Mouse (Mus musculus) erythroblast, embryonic 14.5 days (primary cell): ENCODE measurements around the gene Slc15a2.

Source experiments
- GATA1 ChIP-seq: IDR thresholded peaks from 2 replicates; pipeline ENCODE4 v1.6.1; 2012; ENCODE audit warnings: low read length, inconsistent platforms, mixed read lengths
- TAL1 ChIP-seq: IDR thresholded peaks from 3 replicates; pipeline ENCODE4 v1.6.1; 2012; ENCODE audit warnings: low read length, inconsistent platforms, mixed read lengths

DNA sequence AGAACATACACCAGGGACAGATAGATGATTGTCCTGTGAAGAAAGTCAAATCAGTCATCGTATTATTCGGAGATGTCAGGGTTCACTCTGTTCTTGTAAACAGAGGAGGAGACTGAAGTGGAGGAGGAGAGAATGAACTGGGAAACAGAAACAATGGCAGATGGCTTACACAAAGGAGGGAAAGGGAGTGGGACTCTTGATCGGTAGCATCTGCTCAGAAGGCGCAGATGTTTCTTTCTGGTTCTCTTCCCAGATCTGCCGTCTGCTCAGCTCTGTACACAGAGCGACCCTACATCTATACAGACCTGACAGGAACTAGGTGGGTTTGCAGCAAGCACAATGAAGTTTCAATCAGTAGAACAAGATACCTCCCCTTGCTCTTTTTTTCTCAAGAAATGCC is 9.1 kb downstream of the Slc15a2 start:
- no peak for TF ChIP-seq GATA1
- TF ChIP-seq TAL1, result no peak
